Mouse (Mus musculus) myocyte (in vitro differentiated cells): ENCODE measurements around the gene Col9a1. TPM values are rescaled to one million over a fixed set of nuclear protein-coding genes. Genes with fewer than 3 reads are reported as not detected.

ENCODE experiments used
- H3K27me3 ChIP-seq: one replicate; pipeline ENCODE4 v1.6.1; 2011; ENCODE audit not compliant: control insufficient read depth, insufficient read depth, insufficient read length
- H3K36me3 ChIP-seq: one replicate; pipeline ENCODE4 v1.6.1; 2011; ENCODE audit not compliant: control insufficient read depth, insufficient read depth
- H3K4me2 ChIP-seq: one replicate; pipeline ENCODE4 v1.6.1; 2011; ENCODE audit warnings: low read depth, control low read depth
- H3K4me3 ChIP-seq: one replicate; pipeline ENCODE4 v1.5.1; 2011; ENCODE audit warnings: mild to moderate bottlenecking, control low read depth, moderate library complexity
- H3K79me2 ChIP-seq: one replicate; pipeline ENCODE4 v1.6.1; 2011; ENCODE audit not compliant: control insufficient read depth, insufficient read depth
- H3ac ChIP-seq: one replicate; pipeline ENCODE4 v1.6.1; 2011; ENCODE audit not compliant: control insufficient read depth, insufficient read length
- CEBPB ChIP-seq: IDR thresholded peaks from 2 replicates; pipeline ENCODE4 v1.6.1; 2011; ENCODE audit warnings: mild to moderate bottlenecking, moderate library complexity; ENCODE audit not compliant: poor library complexity, insufficient read depth, severe bottlenecking
- E2F4 ChIP-seq: IDR thresholded peaks from one replicate; pipeline ENCODE4 v1.6.1; 2011; ENCODE audit warnings: mild to moderate bottlenecking, control low read depth, moderate library complexity; ENCODE audit not compliant: insufficient read depth
- MYOD1 ChIP-seq, 3 experiments: IDR thresholded peaks; one replicate each; pipeline ENCODE4 v1.6.1; 2011; ENCODE audit warnings: control low read depth in 2 of 3, low read depth in 2 of 3, mild to moderate bottlenecking in 2 of 3, moderate library complexity in 1 of 3; ENCODE audit not compliant: insufficient read length in 2 of 3, control insufficient read depth in 1 of 3
- REST ChIP-seq: IDR thresholded peaks from one replicate; pipeline ENCODE4 v1.6.1; 2011; ENCODE audit warnings: mild to moderate bottlenecking, control low read depth, moderate library complexity; ENCODE audit not compliant: insufficient read depth, insufficient read length
- SRF ChIP-seq: IDR thresholded peaks from one replicate; pipeline ENCODE4 v1.6.1; 2011; ENCODE audit warnings: low read depth; ENCODE audit not compliant: control insufficient read depth, insufficient read length
- polyA plus RNA-seq: library from polyadenylated mRNA; unstranded; fragments of >200 nt; fragmentation: generic; extraction: Trizol; gene quantifications from one replicate; pipeline ENCODE4 v1.2.1, GENCODE M21; 2012; ENCODE audit warnings: missing spikeins

Col9a1 gene
- polyA plus RNA-seq, 1 experiment: not detected

- Histone ChIP-seq H3ac (no peak overlapping the region), H3K4me2 (no peak overlapping the region), H3K27me3 (no peaks in the 10 kb centered on the region), H3K79me2 (no peaks in the 10 kb centered on the region), H3K4me3 (no peak overlapping the region), H3K36me3 (no peaks in the 10 kb centered on the region)
- TF ChIP-seq E2F4 (no peak), MYOD1 (IDR thresholded peaks at IDR 0.05; ENCODE audit: control insufficient read depth in 1 of 3, insufficient read length in 2 of 3, low read depth in 2 of 3) (no peak), SRF (no peak), REST (no peak), CEBPB (no peak)
Observed at GRCm38 (mm10) chr1:24300700-24301099, 123.3 kb downstream of the Col9a1 start.

Other genes starting within 250 kb of the Col9a1 start
- 40.5 TPM for gene Sdhaf4, start 172.0 kb upstream of the Col9a1 start, polyA plus RNA-seq
- gene Fam135a, start 77.3 kb upstream of the Col9a1 start, polyA plus RNA-seq: 6.5 TPM